Mouse (Mus musculus) macrophage (primary cell): ENCODE data around the gene Dgkz. TPM values are rescaled to one million over a fixed set of nuclear protein-coding genes. Genes with fewer than 3 reads are reported as not detected.
A peak's percentile ranks its signal among the peaks of the same experiment; 100 is the strongest.

Experiments
- H3K27ac ChIP-seq: fragments of 350-480 bp; formaldehyde crosslinking; 2 replicates; pipeline ENCODE4 v1.9.0; 2021
- H3K36me3 ChIP-seq: fragments of 350-480 bp; formaldehyde crosslinking; 2 replicates; pipeline ENCODE4 v1.9.0; 2021; ENCODE audit errors: inconsistent target
- H3K4me3 ChIP-seq: fragments of 350-480 bp; formaldehyde crosslinking; 2 replicates; pipeline ENCODE4 v1.9.0; 2021; ENCODE audit errors: inconsistent target
- H3K79me2 ChIP-seq: fragments of 350-480 bp; formaldehyde crosslinking; 2 replicates; pipeline ENCODE4 v1.9.0; 2021; ENCODE audit errors: inconsistent target
- WGBS: methylation state at CpG from one replicate; pipeline ENCODE4 v1.1.7; 2026; ENCODE audit warnings: inconsistent platforms; ENCODE audit not compliant: missing documents; 5-methylcytosine and 5-hydroxymethylcytosine counted together
- polyA plus RNA-seq: library from polyadenylated mRNA; stranded (reverse); fragments of 250-400 nt; gene quantifications from 3 replicates; pipeline ENCODE4 v1.2.4, GENCODE M21; 2018; ENCODE audit warnings: inconsistent platforms
- total RNA-seq, 78 experiments: library from RNA; depleted of rRNA; stranded (reverse); fragments of 250-400 nt; gene quantifications; 1 replicate in 9 of 78; 2 replicates in 24 of 78; 3 replicates in 43 of 78; 4 replicates in 2 of 78; pipeline ENCODE4 v1.2.4; 2018; ENCODE audit warnings: inconsistent platforms in 56 of 78

Gene Dgkz
- total RNA-seq (2018; cell fraction: chromatin; rRNA removed), result 100 to 1,000 TPM in 24 of 26 experiments, 10 to 100 TPM in 2; 88.6 to 708 (median 387) TPM
- total RNA-seq (2018; cell fraction: cytosol; rRNA removed), result 100 to 1,000 TPM in 1 of 26 experiments, 10 to 100 TPM in 25; 35.0 to 102 (median 78.6) TPM
- total RNA-seq (2018; cell fraction: nucleus; rRNA removed), result 100 to 1,000 TPM in 18 of 26 experiments, 10 to 100 TPM in 8; 45.8 to 338 (median 152) TPM
- 81.8 to 163 TPM (median 99.1 TPM) in 3 replicates for polyA plus RNA-seq

GRCm38 (mm10) chr2:91975581-91976541, at the start of gene Dgkz:
TSS of gene Dgkz (minus strand) at chr2:91975864.
- Histone ChIP-seq H3K4me3 (no peak within 1 kb of the TSS), H3K27ac (no peak within 1 kb of the TSS), H3K79me2 (no peaks in the 10 kb centered on the region), H3K36me3 (no peaks in the 10 kb centered on the region)
- WGBS, result 10% methylated on average over 79 of the region's 79 CpGs

GRCm38 (mm10) chr2:92025202-92025601, 49.5 kb upstream of the Dgkz start:
- Histone ChIP-seq H3K4me3 (no peak overlapping the region), H3K79me2 (no peaks in the 10 kb centered on the region), H3K27ac (no peak overlapping the region), H3K36me3 (no peaks in the 10 kb centered on the region)
- WGBS, result 100% methylated on average over 2 of the region's 2 CpGs

GRCm38 (mm10) chr2:92024274-92024672, 48.6 kb upstream of the Dgkz start, which contains the start of gene Creb3l1:
TSS of gene Creb3l1 (minus strand) at chr2:92024502.
- H3K27ac ChIP-seq, result no peak within 1 kb of the TSS
- H3K79me2 ChIP-seq, result no peaks in the 10 kb centered on the region
- H3K4me3 ChIP-seq, result no peak within 1 kb of the TSS
- no peaks in the 10 kb centered on the region for H3K36me3 ChIP-seq
- WGBS, result 5% methylated on average over 26 of the region's 27 CpGs

- no peak overlapping the region for H3K4me3 ChIP-seq
- no peak overlapping the region for H3K27ac ChIP-seq
- no peaks in the 10 kb centered on the region for H3K79me2 ChIP-seq
- no peaks in the 10 kb centered on the region for H3K36me3 ChIP-seq
- WGBS, result 7% methylated on average over 46 of the region's 56 CpGs
Observed at GRCm38 (mm10) chr2:92023362-92024273, 48.0 kb upstream of the Dgkz start.

GRCm38 (mm10) chr2:92020676-92021265, 45.1 kb upstream of the Dgkz start:
- H3K4me3 ChIP-seq, result no peak overlapping the region
- WGBS, result 85% methylated on average over 4 of the region's 4 CpGs
- no peak overlapping the region for H3K27ac ChIP-seq
- H3K79me2 ChIP-seq, result no peaks in the 10 kb centered on the region
- no peaks in the 10 kb centered on the region for H3K36me3 ChIP-seq

GRCm38 (mm10) chr2:92017440-92017839, 41.8 kb upstream of the Dgkz start:
- 88% methylated on average over 1 of the region's 1 CpGs for WGBS

GRCm38 (mm10) chr2:92016981-92017380, 41.3 kb upstream of the Dgkz start:
- Histone ChIP-seq H3K36me3 (no peaks in the 10 kb centered on the region), H3K27ac (no peak overlapping the region), H3K79me2 (no peaks in the 10 kb centered on the region), H3K4me3 (no peak overlapping the region)
- WGBS, result 40% methylated on average over 3 of the region's 3 CpGs

More at GRCm38 (mm10) chr2:92017440-92017839, 41.8 kb upstream of the Dgkz start:
- no peak overlapping the region for H3K4me3 ChIP-seq
- H3K36me3 ChIP-seq, result no peaks in the 10 kb centered on the region
- no peak overlapping the region for H3K27ac ChIP-seq
- H3K79me2 ChIP-seq, result no peaks in the 10 kb centered on the region

- no peaks in the 10 kb centered on the region for H3K36me3 ChIP-seq
- 100% methylated on average over 4 of the region's 5 CpGs for WGBS
- H3K79me2 ChIP-seq, result no peaks in the 10 kb centered on the region
- no peak overlapping the region for H3K4me3 ChIP-seq
- no peak overlapping the region for H3K27ac ChIP-seq
Observed at GRCm38 (mm10) chr2:92014891-92015290, 39.2 kb upstream of the Dgkz start.

GRCm38 (mm10) chr2:92014248-92014647, 38.6 kb upstream of the Dgkz start:
- no peak overlapping the region for H3K4me3 ChIP-seq
- H3K27ac ChIP-seq, result no peak overlapping the region
- no peaks in the 10 kb centered on the region for H3K36me3 ChIP-seq
- H3K79me2 ChIP-seq, result no peaks in the 10 kb centered on the region
- WGBS, result 50% methylated on average over 6 of the region's 6 CpGs

- no peak overlapping the region for H3K4me3 ChIP-seq
- H3K36me3 ChIP-seq, result no peaks in the 10 kb centered on the region
- H3K27ac ChIP-seq, result no peak overlapping the region
- H3K79me2 ChIP-seq, result no peaks in the 10 kb centered on the region
- WGBS, result 87% methylated on average over 8 of the region's 8 CpGs
Observed at GRCm38 (mm10) chr2:92012768-92013445, 37.2 kb upstream of the Dgkz start.

- no peak overlapping the region for H3K27ac ChIP-seq
- H3K79me2 ChIP-seq, result no peaks in the 10 kb centered on the region
- 93% methylated on average over 12 of the region's 12 CpGs for WGBS
- H3K36me3 ChIP-seq, result no peaks in the 10 kb centered on the region
- no peak overlapping the region for H3K4me3 ChIP-seq
Observed at GRCm38 (mm10) chr2:92011424-92012353, 36.0 kb upstream of the Dgkz start.

- H3K27ac ChIP-seq, result peak overlapping the region; percentile 41
- H3K4me3 ChIP-seq, result peak overlapping the region; percentile 57
- 16% methylated on average over 20 of the region's 20 CpGs for WGBS
- no peaks in the 10 kb centered on the region for H3K79me2 ChIP-seq
- H3K36me3 ChIP-seq, result no peaks in the 10 kb centered on the region
Observed at GRCm38 (mm10) chr2:92008623-92009404, 33.1 kb upstream of the Dgkz start.
